Mouse (Mus musculus) embryonic facial prominence, embryonic 12.5 days (tissue): Measurements from ENCODE around the gene Nme1. TPM values are rescaled to one million over a fixed set of nuclear protein-coding genes. Genes with fewer than 3 reads are reported as not detected.

ENCODE experiments used
- ATAC-seq: fragments of 200-750 bp; cut with Nextera tagmentation; 2 replicates; pipeline ENCODE4 v1.8.0; 2017; ENCODE audit not compliant: insufficient number of reproducible peaks, insufficient read depth, low FRiP score, low TSS enrichment
- H3K27ac ChIP-seq: fragments of 300-500 bp; sonication (generic); 2 replicates; pipeline ENCODE4 v1.5.1; 2016; ENCODE audit warnings: mild to moderate bottlenecking
- H3K27me3 ChIP-seq: fragments of 300-500 bp; sonication (generic); 2 replicates; pipeline ENCODE4 v1.6.1; 2016; ENCODE audit warnings: mild to moderate bottlenecking, moderate library complexity
- H3K36me3 ChIP-seq: fragments of 300-500 bp; sonication (generic); 2 replicates; pipeline ENCODE4 v1.6.1; 2016; ENCODE audit warnings: mild to moderate bottlenecking
- H3K4me1 ChIP-seq: fragments of 300-500 bp; sonication (generic); 2 replicates; pipeline ENCODE4 v1.6.1; 2016
- H3K4me2 ChIP-seq: fragments of 300-500 bp; sonication (generic); replicated peaks from 2 replicates; pipeline ENCODE4 v1.6.1; 2016; ENCODE audit warnings: mild to moderate bottlenecking, moderate library complexity
- H3K4me3 ChIP-seq: fragments of 300-500 bp; sonication (generic); 2 replicates; pipeline ENCODE4 v1.5.1; 2016; ENCODE audit warnings: mild to moderate bottlenecking
- H3K9ac ChIP-seq: fragments of 300-500 bp; sonication (generic); 2 replicates; pipeline ENCODE4 v1.6.1; 2016; ENCODE audit warnings: mild to moderate bottlenecking, moderate library complexity
- H3K9me3 ChIP-seq: fragments of 300-500 bp; sonication (generic); 2 replicates; pipeline ENCODE4 v1.6.1; 2016; ENCODE audit warnings: mild to moderate bottlenecking, moderate library complexity
- WGBS: fragments of 180-500 bp; shearing (Covaris S2); methylation state at CpG from one replicate; pipeline ENCODE4 v1.1.7; 2016; 5-methylcytosine and 5-hydroxymethylcytosine counted together
- polyA plus RNA-seq: library from polyadenylated mRNA; unstranded; fragments of >200 nt; fragmentation: Nextera tagmentation; extraction: Ambion mirVana; gene quantifications from 2 replicates; pipeline ENCODE4 v1.2.1, GENCODE M21; 2016

The Nme1 gene
- polyA plus RNA-seq, 1 experiment from 2014 or later: 162 TPM

GRCm38 (mm10) chr11:93957746-93958145 is 10.6 kb downstream of the Nme1 start:
- Histone ChIP-seq H3K36me3 (peaks cover 57% of the 10 kb centered on the region), H3K27ac (no peak overlapping the region), H3K9ac (no peak overlapping the region), H3K27me3 (no peaks in the 10 kb centered on the region), H3K9me3 (no peaks in the 10 kb centered on the region), H3K4me3 (no peak overlapping the region), H3K4me2 (no peak overlapping the region), H3K4me1 (peaks cover 24% of the 10 kb centered on the region)
- ATAC-seq: no peak
- WGBS: 81% methylated on average over 4 of the region's 4 CpGs

GRCm38 (mm10) chr11:93957031-93957555 is 11.2 kb downstream of the Nme1 start:
- Histone ChIP-seq H3K4me1 (peaks cover 31% of the 10 kb centered on the region), H3K27ac (no peak overlapping the region), H3K36me3 (peaks cover 57% of the 10 kb centered on the region), H3K27me3 (no peaks in the 10 kb centered on the region), H3K4me3 (no peak overlapping the region), H3K4me2 (no peak overlapping the region), H3K9ac (no peak overlapping the region), H3K9me3 (no peaks in the 10 kb centered on the region)
- no peak for ATAC-seq
- 85% methylated on average over 2 of the region's 2 CpGs for WGBS

DNA sequence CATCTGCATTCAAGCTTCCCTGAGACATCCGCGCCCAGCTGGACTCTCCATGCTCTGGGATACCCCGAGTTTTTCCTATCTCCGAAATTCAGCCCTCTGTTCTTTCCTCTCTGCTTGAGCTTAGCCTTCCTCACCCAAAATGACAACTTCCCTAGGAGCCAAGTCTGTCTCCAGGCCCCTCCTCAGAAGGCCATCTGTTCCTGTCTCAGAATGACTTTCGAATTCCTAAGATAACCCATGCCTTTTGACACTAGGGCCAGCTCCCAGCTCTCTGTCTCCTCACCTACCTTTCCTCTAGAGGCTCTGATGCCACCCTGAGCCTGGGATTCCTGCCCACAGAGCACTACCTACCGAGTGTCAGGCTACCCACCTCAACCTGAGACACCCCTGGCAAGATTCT is 12.2 kb downstream of the Nme1 start, which contains the start of gene Nme2:
TSS of gene Nme2 (minus strand) at position 101 of the 400 bp plus-strand sequence.
- peak within 1 kb of the TSS; percentile 71 for H3K4me3 ChIP-seq
- peak; percentile 4; the same call in 1 of the 2 replicates for ATAC-seq
- peaks cover 32% of the 10 kb centered on the region for H3K4me1 ChIP-seq
- peak within 1 kb of the TSS; percentile 72 for H3K9ac ChIP-seq
- no peaks in the 10 kb centered on the region for H3K27me3 ChIP-seq
- peak within 1 kb of the TSS; percentile 91 for H3K27ac ChIP-seq
- peak within 1 kb of the TSS; percentile 85 for H3K4me2 ChIP-seq
- 3% methylated on average over 6 of the region's 6 CpGs for WGBS
- no peaks in the 10 kb centered on the region for H3K9me3 ChIP-seq
- peaks cover 57% of the 10 kb centered on the region for H3K36me3 ChIP-seq

- Histone ChIP-seq H3K9me3 (no peaks in the 10 kb centered on the region), H3K4me2 (peak overlapping the region; percentile 85), H3K9ac (peak overlapping the region; percentile 72), H3K27me3 (no peaks in the 10 kb centered on the region), H3K27ac (peak overlapping the region; percentile 91), H3K36me3 (peaks cover 57% of the 10 kb centered on the region), H3K4me3 (peak overlapping the region; percentile 71), H3K4me1 (peaks cover 32% of the 10 kb centered on the region)
- WGBS: under 1% methylated on average over 67 of the region's 67 CpGs
- ATAC-seq: peak; percentile 97
Measured at GRCm38 (mm10) chr11:93955256-93956150, 12.8 kb downstream of the Nme1 start.

GRCm38 (mm10) chr11:93954738-93955255 is 13.5 kb downstream of the Nme1 start:
- peak overlapping the region; percentile 71 for H3K4me3 ChIP-seq
- H3K36me3 ChIP-seq: peaks cover 59% of the 10 kb centered on the region
- H3K27me3 ChIP-seq: no peaks in the 10 kb centered on the region
- H3K4me2 ChIP-seq: peak overlapping the region; percentile 85
- H3K9ac ChIP-seq: peak overlapping the region; percentile 72
- no peaks in the 10 kb centered on the region for H3K9me3 ChIP-seq
- peaks cover 32% of the 10 kb centered on the region for H3K4me1 ChIP-seq
- no peak for ATAC-seq
- 45% methylated on average over 13 of the region's 13 CpGs for WGBS
- peak overlapping the region; percentile 91 for H3K27ac ChIP-seq

- no peak overlapping the region for H3K27ac ChIP-seq
- 0 out of 2 replicates have a peak overlapping the region, but pooled peaks have one; percentile 12 for H3K4me2 ChIP-seq
- H3K4me1 ChIP-seq: peaks cover 32% of the 10 kb centered on the region
- H3K9me3 ChIP-seq: no peaks in the 10 kb centered on the region
- H3K36me3 ChIP-seq: peaks cover 53% of the 10 kb centered on the region
- 36% methylated on average over 5 of the region's 5 CpGs for WGBS
- H3K9ac ChIP-seq: no peak overlapping the region
- no peak for ATAC-seq
- no peak overlapping the region for H3K4me3 ChIP-seq
- H3K27me3 ChIP-seq: no peaks in the 10 kb centered on the region
Measured at GRCm38 (mm10) chr11:93952376-93952775, 15.9 kb downstream of the Nme1 start.

- H3K27ac ChIP-seq: no peak overlapping the region
- no peak overlapping the region for H3K4me3 ChIP-seq
- 94% methylated on average over 1 of the region's 1 CpGs for WGBS
- ATAC-seq: no peak
- H3K4me2 ChIP-seq: no peak overlapping the region
- no peak overlapping the region for H3K9ac ChIP-seq
- no peaks in the 10 kb centered on the region for H3K27me3 ChIP-seq
- peaks cover 25% of the 10 kb centered on the region for H3K4me1 ChIP-seq
- H3K36me3 ChIP-seq: peaks cover 58% of the 10 kb centered on the region
- H3K9me3 ChIP-seq: no peaks in the 10 kb centered on the region
Measured at GRCm38 (mm10) chr11:93950045-93950444, 18.3 kb downstream of the Nme1 start.

DNA sequence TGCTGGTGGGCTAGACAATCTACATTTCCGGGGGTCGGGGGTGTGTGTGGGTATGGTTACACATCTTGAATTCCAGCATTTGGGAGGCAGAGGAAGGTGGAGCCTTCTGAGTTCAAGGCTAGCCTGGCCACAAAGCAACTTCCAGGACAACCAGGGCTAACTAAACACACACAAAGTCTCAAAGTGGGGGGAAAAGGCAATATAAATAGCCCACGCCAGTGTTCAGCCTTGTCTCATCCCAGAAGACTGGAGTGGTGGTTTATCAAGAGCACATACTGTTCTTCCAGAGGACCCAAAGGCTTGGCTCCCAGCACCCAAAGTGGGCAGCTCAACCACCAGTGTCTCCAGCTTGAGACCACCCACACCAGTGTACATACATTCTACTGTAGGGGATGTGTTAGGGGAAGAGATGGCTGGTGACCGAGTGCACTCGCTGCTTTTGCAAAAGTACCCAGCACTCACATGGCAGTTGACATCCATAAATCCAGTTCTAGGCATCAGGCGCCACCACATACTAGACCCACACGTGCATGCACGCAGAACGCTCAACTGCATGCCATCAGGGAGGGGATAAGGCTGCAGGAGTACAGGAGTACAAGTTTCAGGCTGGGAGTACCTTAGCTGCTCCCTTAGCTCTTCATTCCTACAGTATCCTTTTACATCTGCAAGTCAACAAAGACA is 19.3 kb downstream of the Nme1 start:
- peaks cover 19% of the 10 kb centered on the region for H3K4me1 ChIP-seq
- H3K36me3 ChIP-seq: peaks cover 58% of the 10 kb centered on the region
- 90% methylated on average over 9 of the region's 9 CpGs for WGBS
- no peak overlapping the region for H3K9ac ChIP-seq
- H3K4me3 ChIP-seq: no peak overlapping the region
- H3K27ac ChIP-seq: no peak overlapping the region
- no peak for ATAC-seq
- no peak overlapping the region for H3K4me2 ChIP-seq
- H3K27me3 ChIP-seq: no peaks in the 10 kb centered on the region
- no peaks in the 10 kb centered on the region for H3K9me3 ChIP-seq

DNA sequence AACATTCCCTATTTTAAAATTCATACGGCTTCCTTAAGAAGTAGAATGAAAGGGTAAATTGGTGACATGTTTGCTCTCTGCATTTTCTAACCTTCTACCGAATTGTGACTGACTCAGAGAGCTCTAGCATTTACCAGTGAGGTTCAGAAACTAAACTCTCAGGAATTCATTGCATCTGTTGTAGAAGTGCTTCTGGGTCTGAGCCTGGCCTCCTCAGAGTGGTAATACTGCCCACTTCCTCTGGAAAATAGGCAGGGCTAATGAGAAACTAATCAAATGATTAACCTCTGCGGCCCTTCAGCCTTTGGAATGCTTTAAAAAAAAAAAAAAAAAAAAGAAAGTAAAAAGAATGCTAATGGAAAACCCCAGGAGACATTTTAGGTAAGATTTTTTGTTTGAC is 23.3 kb downstream of the Nme1 start:
- Histone ChIP-seq H3K4me2 (no peak overlapping the region), H3K9ac (no peak overlapping the region), H3K4me1 (no peaks in the 10 kb centered on the region), H3K36me3 (peaks cover 33% of the 10 kb centered on the region), H3K27ac (no peak overlapping the region), H3K27me3 (no peaks in the 10 kb centered on the region), H3K4me3 (no peak overlapping the region), H3K9me3 (no peaks in the 10 kb centered on the region)
- no peak for ATAC-seq
- 39% methylated on average over 3 of the region's 3 CpGs for WGBS

DNA sequence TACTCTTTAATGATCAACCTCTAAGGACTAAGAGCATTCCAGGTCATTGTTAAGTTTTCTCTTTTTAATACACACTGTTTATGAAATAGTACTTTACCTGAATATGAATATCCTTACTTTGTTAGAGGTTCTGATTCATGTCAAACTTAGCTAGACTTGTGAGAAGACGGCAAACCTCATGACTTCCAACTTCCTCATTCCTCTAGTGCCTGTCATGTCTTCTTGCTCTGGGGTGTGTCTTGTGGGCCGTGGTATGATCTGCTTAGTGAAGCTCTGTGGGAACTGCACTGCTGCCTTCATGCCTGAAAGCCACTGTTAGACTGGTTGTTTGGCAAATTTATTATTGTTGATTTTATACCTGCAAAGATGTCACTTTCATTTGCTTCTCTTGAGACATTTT is 27.4 kb downstream of the Nme1 start:
- Histone ChIP-seq H3K4me3 (no peak overlapping the region), H3K9me3 (no peaks in the 10 kb centered on the region), H3K4me2 (no peak overlapping the region), H3K36me3 (peaks cover 25% of the 10 kb centered on the region), H3K9ac (no peak overlapping the region), H3K27ac (no peak overlapping the region), H3K4me1 (no peaks in the 10 kb centered on the region), H3K27me3 (no peaks in the 10 kb centered on the region)
- no peak for ATAC-seq
- WGBS: 82% methylated on average over 2 of the region's 2 CpGs

DNA sequence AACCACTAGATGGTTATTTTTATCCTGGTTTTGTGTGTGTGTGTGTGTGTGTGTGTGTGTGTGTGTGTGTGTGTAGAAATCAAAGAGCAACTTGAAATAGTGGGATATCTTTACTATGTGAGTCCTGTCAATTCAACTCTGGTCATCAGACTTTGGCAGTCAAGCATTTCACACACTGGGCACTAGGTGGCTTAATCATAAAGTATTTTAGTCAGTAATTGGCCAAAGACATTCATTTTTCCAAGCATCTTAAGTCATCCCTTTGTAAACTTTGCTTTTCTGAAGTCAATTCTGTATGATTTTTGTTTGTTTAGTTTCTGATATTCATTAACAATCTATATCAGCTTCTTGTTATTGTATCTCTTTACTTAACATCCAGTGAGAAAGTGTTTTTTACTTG is 39.2 kb downstream of the Nme1 start:
- ATAC-seq: no peak
- H3K36me3 ChIP-seq: peaks cover 78% of the 10 kb centered on the region
- no peaks in the 10 kb centered on the region for H3K9me3 ChIP-seq

More for the DNA sequence above, 39.2 kb downstream of the Nme1 start:
- Histone ChIP-seq H3K4me3 (no peak overlapping the region), H3K27me3 (no peaks in the 10 kb centered on the region), H3K9ac (no peak overlapping the region), H3K4me1 (no peaks in the 10 kb centered on the region), H3K27ac (no peak overlapping the region), H3K4me2 (no peak overlapping the region)
